Mouse (Mus musculus) adrenal gland, postnatal 36 days (tissue): ENCODE results near the gene Slc30a6. TPM values are rescaled to one million over a fixed set of nuclear protein-coding genes. Genes with fewer than 3 reads are reported as not detected.

Experiments used
- DNase-seq, 2 experiments: peaks; one replicate each; pipeline ENCODE4 v3.0.0; 2021; ENCODE audit warnings: mixed read lengths in 1 of 2
- long read RNA-seq, 2 experiments: library from polyadenylated mRNA; stranded (forward); transcript quantifications; one replicate each; pipeline ENCODE4 v2.0.0; 2021; ENCODE audit warnings: borderline sequencing depth in 2 of 2
- total RNA-seq, 2 experiments: library from RNA; stranded (reverse); gene quantifications; 2 replicates each; pipeline ENCODE4 v1.2.3; 2021

The Slc30a6 gene
- 10 to 100 TPM; 22.8 to 28.2 TPM for total RNA-seq
- long read RNA-seq, experiment 1, transcript Slc30a6-201 (14 exons, 2,148 nt), result major isoform, 24 of 41 reads
- long read RNA-seq, experiment 1, partial matches to known transcripts, result 8 of 41 reads
- long read RNA-seq, experiment 1, other reads (novel, unspliced or antisense), result 9 of 41 reads
- long read RNA-seq, experiment 2, transcript Slc30a6-201 (14 exons, 2,148 nt), result major isoform, 11 of 16 reads
- long read RNA-seq, experiment 2, partial matches to known transcripts, result 3 of 16 reads
- long read RNA-seq, experiment 2, other reads (novel, unspliced or antisense), result 2 of 16 reads

DNA sequence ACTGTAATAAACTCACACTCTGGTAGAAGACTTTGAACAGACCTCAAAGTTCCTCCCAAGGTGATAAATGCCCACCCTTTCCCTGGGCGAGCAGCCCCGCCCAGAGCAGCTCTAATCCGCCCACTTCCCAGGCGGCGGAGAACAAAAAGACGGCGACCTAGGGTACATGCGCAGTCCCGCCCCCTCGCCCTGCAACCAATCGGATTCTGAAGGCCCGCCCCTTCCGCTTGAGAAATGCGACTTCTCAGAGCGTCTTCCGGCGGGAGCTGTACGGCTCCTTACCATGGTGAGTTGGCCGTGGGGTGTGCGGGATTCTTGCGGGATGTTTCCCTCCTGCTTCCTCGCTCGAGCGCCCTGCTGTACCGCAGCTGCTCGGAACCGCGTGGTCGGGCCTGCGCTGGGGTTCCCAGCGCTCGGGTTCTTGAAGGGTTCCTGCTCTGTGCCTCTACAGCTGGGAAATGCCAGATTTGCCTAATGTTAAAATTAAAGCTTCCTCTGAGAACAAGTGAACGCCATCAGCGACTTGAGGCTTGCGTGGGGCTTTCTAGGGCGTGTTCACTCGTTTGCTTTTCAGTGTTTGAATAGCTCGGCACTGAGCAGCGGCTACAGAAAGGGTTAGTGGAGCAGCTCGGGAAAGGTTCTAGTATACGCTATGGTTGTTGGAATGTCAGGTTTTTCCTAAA, at the start of gene Slc30a6:
TSS of gene Slc30a6 (plus strand) at position 226 of the 683 bp plus-strand sequence.
- peak; percentile 96 to 98 for DNase-seq

DNA sequence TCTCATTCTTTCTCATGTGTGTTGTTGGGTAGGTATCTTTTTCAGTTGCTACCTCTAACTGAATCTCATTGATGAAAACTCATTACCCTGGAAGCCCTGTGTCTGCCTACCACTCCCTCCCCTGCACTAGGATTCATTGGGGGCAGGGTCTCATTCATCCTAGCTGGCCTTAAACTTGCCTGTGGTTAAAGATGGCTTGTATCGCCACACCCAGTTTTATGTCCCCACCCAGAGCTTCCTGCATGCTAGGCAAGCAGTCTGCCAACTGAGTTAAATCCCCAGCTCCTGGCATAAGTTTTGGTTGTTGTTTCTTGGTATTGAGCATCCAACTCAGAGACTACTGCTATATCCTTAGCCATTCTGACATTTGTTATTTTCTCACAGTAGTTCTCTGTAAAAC, 31.8 kb upstream of the Slc30a6 start:
- DNase-seq, result no peak

DNA sequence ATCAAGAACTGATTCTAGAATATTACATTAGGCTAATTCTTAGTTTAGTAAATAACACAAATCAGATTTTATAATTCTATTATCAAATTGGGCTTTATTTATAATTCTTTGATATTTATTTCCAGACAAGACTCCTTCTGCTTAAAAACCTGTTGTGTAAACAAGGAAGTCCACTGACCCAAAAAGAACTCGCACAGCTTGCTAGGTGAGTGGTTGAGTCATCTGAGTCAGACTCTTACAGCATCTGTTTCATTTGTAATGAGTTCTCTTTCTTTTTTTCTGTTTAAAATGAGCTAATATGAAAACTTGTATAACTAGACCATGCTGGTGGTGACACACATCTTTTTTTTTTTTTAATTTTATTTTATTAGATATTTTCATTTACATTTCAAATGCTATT, 18.5 kb upstream of the Slc30a6 start:
- no peak for DNase-seq

DNA sequence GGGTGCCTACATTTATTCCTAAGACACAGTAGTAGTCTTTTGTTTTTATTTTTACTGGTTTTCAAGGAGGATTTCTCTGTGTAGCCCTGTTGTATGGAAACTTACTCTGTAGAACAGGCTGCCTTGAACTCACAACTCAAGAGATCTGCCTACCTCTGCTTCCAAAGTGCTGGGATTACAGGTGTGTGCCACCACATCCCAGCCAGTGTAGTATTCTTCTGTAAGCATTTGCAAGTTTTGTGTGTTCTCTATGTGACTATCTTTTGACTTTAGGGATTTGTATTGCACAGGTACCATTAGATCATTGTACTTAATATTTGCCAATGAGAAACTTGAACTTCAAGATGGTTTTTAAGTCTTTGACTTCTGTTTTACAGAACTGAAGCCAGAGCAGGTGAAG, 8.8 kb upstream of the Slc30a6 start:
- DNase-seq, result no peak

DNA sequence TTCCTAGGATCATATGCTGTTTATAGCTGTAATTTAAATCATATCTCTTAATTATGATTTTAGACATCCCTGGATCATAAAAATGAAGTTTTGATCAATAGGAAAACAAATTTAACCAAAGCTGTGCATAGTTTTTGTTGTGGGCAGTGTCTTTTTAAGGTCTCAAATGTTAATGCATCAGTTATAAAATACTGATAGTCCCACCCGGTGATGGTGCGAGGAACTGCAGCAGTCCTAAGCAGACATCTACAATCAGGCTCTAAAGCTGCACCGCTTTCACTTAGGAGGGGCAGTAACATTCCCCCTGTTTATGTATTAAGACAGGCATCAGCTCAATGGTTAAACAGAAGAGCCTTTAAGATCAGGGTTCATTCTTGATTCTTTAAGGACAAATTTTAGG, 5.6 kb upstream of the Slc30a6 start:
- DNase-seq, result no peak

DNA sequence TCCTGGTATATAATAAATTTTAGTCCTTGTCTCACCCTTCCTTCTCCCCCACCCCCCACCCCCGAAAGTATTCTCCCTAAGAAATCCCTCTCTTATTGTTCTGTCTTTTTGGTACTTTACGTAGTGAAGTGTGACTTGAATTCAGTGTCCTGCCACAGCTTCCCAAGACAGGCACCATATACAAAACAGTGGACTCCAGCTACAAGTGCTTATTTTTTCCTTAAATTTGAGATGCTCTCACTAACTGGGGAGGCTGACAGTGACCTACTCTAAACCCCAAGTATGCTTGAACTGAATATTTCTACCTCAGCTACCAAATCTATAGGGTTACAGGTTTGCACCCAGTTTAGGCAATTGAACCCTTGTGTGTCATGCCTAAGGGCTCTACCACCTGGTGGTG, 1.0 kb upstream of the Slc30a6 start:
- no peak for DNase-seq

DNA sequence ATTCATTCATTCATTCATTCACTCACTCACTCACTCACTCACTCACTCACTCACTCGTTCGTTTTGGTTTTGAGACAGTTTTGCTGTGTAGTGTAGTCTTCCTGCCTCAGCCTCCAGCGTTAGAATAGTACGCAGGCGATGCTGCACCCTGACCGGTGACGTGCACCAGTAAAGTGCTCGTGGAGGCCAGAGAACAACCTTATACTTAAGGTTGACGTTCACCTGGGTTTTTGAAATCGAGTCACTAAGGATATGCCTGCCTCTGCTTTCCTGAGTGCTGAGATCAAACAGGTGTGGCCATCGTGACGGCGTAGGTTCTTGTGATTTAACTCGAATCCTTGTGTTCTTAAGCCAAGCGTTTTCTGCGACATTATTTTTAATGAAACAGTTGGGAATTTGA, 553 bp upstream of the Slc30a6 start:
- DNase-seq, result no peak

DNA sequence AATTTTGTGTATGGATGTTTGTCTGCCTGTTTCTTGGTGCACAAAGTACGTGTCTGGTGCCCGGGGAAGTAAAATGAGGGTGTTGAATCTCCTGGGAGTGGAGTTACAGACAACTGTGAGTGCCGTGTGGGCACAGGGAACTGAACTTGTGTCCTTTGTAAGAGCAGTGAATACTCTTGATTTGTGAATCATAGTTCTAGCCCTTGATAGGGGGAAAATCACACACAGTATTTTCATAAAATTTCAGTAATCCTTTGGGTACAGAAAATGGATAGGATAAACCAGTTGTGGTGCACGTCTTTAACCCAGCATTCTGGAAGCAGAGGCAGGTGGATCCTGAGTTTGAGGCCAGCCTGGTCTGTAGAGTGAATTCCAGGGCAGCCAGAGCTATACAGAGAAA, 1.4 kb downstream of the Slc30a6 start:
- DNase-seq, result no peak

DNA sequence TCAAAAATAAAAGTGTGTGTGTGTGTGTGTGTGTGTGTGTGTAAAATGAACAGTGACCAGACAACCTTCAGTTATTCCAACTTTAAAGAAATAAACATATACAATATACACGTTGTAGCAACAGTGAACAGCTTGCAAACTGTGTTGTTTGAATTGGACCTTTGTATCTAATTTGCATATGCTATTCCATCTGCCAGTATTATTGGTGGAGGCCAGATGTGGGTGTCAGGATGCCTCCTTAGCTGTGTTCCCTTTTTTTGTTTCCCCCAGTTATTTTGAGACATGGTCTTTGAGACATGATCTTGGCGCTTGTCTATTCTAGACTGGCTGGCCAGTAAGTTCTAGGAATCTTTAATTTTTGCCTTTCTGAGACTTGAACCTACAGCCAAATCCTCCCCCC, 1.8 kb downstream of the Slc30a6 start:
- no peak for DNase-seq

DNA sequence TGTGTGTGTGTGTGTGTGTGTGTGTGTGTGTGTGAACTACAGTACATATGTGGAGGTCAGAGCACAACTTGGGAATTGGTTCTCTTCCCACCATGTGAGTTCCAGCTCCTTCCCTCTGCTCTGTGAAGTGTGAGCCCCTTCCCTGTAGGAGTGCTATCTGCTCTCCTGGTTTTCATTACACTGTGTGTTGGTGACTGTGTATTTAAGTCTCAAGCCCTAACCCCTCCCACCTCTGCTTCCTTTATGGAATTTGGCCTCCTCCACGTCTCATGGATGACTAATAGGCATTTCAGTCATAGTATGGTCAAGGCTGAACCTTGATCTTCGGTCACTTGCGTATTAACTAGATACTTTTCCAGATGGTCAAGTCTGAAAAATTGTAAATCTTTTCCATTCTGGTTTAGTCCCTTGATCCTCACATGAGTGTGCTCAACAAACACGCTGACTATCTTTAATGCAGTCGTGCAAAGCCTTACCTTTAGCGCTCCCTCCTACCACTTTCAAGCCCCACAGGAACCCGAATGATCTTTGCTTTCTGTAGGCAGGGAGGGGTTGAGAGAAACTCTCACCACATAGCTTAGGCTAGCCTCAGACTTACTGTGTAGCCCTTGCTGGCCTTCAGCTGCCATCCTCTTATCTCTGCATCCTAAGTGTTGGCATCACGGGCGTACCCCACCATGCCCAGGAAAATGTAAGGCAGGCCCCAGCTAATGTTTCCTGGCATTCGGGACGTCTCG, 7.2 kb downstream of the Slc30a6 start:
- DNase-seq, result peak; percentile 28 to 42

DNA sequence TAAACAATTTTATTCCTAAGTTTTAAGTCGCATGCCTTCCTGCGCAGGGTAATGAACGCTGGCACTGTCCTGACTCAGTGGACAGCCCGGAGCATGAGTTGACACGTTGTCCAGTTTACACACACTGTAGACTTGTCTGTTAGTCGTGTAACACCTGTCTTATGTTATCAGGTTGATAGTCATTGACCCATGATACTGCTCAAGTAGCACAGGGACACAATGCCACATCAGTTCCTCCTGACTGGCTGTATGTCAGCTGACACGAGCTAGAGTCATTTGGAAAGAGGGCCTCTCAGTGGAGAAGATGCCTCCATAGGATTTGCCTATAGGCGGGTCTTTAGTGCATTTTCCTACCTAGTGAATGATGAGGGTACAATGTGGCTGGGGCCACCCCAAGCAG, 11.1 kb downstream of the Slc30a6 start:
- no peak for DNase-seq

DNA sequence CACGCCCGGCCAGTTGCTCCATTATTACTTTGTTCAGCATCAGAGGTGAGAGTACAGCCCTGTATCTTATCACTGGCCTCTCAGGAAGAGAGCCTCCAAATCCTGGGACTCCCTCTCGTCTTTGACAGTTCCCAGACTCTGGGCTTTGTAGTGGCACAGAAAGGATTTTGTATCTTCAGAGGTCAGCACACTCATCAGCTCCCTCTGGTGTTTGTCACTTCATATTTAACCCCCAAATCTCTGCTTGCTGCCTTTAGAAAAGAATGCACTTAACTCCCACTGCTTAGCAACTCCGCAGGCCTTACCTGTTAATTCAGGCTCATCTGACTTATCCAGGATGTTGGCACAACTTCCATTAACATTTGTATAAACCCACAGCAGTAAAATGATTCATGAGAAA, 14.3 kb downstream of the Slc30a6 start:
- no peak for DNase-seq

DNA sequence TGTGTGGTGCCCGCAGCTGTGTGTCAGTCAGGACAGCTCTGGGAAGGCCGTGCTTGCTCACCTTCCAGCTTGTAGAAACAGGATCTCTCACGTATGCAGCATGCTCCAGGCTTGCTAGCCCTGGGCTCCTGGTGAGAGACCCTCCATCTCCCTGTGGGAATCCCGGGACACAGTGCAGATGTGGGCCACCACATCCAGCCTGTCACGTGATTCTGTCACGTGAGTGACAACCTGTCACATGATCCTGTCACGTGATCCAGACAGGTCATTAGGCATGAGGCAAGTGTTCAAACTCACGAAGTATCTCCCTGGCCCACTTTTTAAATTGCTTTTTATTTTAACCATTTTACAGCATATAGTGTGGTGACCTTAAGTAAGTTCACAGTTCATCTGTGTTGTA, 17.9 kb downstream of the Slc30a6 start:
- DNase-seq, result no peak

DNA sequence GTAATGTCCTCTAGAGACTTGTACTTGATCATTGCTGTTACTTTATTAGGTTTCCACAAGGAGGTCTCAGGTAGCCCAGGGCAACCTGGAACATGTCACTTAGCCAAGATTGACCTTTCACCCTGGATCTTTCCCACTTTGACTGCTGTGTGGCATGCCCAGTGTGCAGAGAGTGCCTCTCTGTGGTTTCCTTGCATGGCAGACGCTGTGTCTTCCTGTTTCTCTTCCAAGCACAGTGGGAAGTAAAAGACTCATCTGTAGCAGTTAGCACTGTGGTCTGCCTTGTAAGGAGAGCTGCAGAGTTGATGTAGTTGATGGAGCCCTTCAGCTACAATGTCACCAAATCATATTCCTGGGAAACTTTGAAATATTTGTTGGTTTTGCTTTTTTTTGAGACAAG, 19.3 kb downstream of the Slc30a6 start:
- no peak for DNase-seq

DNA sequence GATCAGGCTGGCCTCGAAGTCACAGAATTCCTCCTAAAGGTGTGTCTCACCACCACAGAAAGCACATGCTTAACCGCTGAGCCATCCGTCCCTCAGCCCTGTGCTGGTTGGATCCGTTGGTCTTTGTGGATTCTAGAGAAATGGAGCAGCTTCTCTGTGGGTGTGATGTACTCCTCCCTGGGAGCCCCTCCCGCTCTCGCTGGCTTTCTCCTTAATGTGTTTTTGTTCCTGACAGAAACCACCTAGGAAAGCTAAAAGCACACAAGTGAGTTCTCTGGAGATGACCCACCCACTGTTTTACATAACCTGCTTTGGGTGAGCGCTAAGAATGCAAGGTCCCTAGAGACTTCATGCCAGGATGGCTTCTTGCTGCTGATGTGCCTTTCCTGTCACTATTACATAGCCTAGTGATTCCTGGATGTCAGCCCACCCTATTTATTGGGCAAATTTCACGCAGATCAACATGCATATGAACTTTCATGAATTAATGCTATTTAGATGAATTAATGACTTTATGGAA, 21.5 kb downstream of the Slc30a6 start:
- DNase-seq, result no peak

DNA sequence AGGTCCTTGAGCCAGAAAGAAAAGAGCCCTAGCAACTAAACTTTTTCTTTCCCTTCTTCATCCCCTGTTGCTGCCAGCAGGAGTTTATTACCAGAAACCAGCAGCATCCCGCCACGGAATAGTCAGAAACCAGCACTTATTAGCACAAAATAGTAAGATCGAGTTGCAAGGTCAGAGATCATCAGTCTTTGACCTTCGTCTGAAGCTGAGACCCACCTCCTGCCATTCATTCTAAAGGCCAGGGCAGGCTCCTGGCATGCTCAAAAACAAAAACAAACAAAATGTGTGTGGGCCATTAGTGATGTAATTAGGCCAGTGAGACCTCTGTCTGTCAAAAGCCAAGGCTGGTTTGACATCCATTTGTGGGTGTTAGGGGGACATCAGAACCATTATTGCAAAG, 22.8 kb downstream of the Slc30a6 start:
- DNase-seq, result peak in 1 of 2 experiments; percentile 21

DNA sequence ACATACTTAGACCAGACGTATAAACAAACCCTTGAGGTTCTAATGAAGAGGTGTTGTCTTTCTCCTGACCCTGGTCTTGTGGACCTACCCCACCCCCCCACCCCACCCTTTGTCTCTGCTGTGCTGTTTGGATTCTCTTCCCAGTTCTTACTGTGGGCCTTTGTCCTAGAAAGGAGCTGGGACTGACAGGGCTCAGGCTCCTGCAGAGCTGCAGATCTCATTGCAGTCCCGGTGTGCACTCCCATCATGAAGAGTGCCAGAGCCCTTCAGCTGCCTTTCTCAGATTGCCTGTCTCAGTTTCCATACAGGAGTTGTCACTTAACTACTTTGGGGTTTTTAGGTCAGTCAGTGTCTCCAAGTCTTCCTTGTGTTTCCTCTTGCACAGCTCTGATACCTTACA, 25.2 kb downstream of the Slc30a6 start:
- no peak for DNase-seq

DNA sequence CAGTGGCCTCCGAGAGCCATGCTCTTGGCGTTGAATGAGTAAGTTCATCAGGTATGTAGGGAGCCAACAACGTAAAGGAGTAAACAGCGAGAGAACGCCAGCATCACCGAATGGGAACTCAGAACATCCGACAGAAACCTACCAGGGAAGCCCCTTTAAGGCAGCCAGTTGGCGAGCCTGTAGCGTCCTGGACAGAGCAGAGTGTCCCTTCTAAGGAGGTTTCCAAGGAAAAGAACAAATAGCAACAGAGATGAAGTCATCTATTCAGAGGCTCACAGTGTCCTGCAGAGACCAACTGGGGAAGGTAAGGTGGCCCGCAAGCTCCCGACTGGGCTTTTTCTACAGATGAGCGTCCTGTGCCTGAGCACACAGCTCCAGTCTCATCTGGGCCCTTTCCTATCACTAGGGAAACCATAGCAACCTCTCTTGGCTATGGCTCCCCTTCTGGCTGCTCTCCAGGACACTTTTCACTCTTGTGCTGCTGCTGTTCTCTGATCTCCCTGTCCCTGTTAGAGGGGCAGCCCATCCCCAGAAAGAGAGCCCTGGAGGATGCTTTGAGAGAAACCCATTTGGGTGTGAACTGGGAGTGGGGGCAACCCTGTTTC, 29.1 kb downstream of the Slc30a6 start:
- DNase-seq, result no peak

DNA sequence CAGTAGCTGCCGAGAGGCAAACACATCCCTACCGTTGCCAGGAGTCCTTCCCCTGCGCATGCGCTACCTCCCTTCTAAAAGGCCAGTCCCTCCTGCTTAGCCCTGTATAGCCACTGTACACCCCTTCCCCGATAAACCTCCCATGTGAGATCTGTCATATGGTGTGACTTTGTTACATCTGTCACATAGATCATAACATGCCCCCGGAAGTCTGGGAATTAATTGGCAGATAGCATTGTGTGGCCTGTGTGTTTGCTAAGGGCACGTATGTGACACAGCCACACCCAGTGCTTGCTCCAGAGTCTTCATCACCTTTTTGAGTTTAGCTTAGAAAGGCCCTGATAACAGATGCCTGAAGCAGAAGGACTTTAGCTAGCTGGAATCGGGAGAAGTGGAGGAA, 34.7 kb downstream of the Slc30a6 start:
- no peak for DNase-seq

DNA sequence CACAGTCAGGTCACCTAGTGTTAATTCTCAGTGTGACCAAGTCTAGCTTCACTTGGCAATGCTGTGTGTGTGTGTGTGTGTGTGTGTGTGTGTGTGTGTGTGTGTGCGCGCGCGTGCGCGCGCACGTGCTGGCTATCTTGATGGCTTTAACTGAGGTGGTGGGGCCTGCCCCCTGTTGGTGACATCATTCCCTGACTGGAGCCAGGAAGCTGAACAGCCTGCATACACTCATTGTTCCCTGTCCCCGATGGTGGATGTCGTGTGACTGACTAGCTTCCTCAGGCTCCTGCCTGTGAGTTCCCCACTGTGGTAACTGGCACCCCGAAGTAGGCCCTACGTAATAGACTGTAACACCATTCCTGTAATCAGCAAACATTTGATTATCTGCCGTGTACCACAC, 36.1 kb downstream of the Slc30a6 start:
- DNase-seq, result no peak

DNA sequence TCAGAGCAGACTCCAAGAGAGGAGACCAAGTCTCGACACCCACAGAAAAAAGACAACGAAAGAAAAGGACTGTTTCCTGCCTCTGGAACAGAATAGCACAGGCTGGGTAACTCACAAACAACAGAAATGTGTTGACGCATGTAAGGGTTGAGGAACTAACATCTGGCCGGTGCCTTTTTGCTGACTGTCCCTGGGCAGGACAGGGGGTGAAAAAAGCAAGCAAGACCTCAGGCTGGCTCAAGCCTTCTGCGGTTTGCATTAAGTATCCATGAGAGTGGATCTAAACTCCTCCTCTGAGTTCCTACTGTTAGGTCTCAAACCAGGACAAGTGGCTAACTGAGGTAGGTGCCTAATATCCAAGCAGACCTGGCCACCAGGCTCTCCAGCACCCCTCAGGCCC, 37.2 kb downstream of the Slc30a6 start:
- no peak for DNase-seq

DNA sequence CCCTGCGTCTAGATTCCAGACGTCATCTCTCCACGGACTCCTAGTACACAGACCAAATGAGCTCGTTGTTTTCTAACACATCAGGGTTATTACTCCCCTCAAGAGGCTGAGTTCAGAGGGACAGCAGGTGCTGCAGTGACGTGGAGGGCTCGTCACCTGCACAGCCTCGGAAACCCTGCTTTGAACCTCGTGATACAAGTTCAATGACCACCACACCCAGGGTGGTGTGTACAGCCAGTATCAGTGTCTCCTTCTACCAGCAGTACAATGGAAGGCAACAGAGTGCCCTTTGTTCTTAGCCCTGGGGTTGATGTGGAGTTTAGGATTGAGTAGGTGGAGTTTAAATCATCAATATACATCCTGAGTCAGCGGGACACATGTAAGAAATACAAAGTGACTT, 42.4 kb downstream of the Slc30a6 start:
- DNase-seq, result no peak

DNA sequence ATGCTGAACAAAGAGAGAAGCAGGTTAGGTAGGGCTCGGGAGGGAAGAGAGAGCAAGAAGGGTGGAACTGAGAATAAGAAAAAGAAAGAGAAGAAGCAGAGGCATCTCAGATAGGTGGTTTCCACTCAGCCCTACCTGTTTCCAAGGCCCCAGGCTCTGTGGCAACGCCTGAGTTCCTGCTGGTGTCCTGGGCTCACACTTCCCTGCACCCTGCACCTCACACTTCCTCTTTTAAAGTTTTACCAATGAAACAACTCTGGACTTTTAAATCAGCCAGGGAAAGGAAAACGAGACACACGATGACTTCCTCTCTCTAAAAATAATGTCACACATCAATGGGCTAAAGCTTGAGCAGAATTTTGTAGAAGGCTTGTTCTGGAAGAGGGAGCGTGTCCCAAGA, 45.1 kb downstream of the Slc30a6 start:
- DNase-seq, result no peak
